Mouse (Mus musculus): ENCODE data around the gene Muc4.

DNA sequence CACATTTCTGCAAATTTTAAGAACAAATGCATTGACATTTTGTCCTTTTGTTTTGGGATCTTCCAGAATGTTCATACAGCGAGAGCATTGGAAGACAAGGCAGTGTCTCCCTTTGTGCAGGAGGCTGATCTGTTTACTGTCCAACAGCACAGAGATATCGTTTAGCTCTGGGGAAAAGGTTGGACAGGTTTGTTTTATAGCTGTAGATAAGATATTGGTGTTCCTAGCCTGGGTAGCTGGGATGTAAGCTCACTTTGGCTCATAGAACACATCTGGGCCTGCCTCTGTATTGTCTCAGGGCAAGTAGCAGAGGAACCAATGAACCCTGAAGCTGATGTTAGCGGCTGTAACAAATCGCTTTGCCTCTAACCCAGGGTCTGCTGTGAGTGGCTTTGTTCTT is 11.9 kb upstream of the Muc4 start:
- TF ChIP-seq CTCF (IDR thresholded peaks at IDR 0.05; ENCODE audit: extremely low read depth, insufficient read depth, low read length): no peak
- TF ChIP-seq POLR2A (IDR thresholded peaks at IDR 0.05; ENCODE audit: extremely low read depth, insufficient read depth, low read length): no peak

Measured in cortical plate, adult 2 months (tissue).